Mouse (Mus musculus) gonadal fat pad, adult 2 months (tissue): ENCODE results near the gene Zfp273. TPM values are rescaled to one million over a fixed set of nuclear protein-coding genes. Genes with fewer than 3 reads are reported as not detected.
A peak's percentile ranks its signal among the peaks of the same experiment; 100 is the strongest.
"Not testable (repeated sequence)": the region's sequence is repeated elsewhere in the genome, so short reads cannot be mapped to it uniquely, and the experiment has no call there.

Source experiments
- DNase-seq: peaks from one replicate; pipeline ENCODE4 v3.0.0-alpha.2; 2012; ENCODE audit warnings: low read depth
- polyA plus RNA-seq: library from polyadenylated mRNA; depleted of rRNA; stranded (reverse); fragments of >200 nt; gene quantifications from 2 replicates; pipeline ENCODE4 v1.2.3, GENCODE M21; 2012; rRNA removed

Gene Zfp273
- 0.57 and 0.89 TPM in 2 replicates for polyA plus RNA-seq

GRCm38 (mm10) chr13:67813710-67814660 is at the start of gene Zfp273:
TSS of gene Zfp273 (plus strand) at chr13:67813740.
- peak; percentile 46 for DNase-seq

- DNase-seq = no peak
Observed at GRCm38 (mm10) chr13:67779265-67780221, 34.0 kb upstream of the Zfp273 start, which contains the start of gene Zfp493. TSS of gene Zfp493 (plus strand) at chr13:67779693.

- no peak for DNase-seq
Observed at GRCm38 (mm10) chr13:67791921-67792455, 21.6 kb upstream of the Zfp273 start.

GRCm38 (mm10) chr13:67798618-67799017 is 14.9 kb upstream of the Zfp273 start:
- no peak for DNase-seq

- DNase-seq = not testable (repeated sequence)
Observed at GRCm38 (mm10) chr13:67799151-67799550, 14.4 kb upstream of the Zfp273 start.

- peak; percentile 14 for DNase-seq
Observed at GRCm38 (mm10) chr13:67811651-67812210, 1.8 kb upstream of the Zfp273 start.

GRCm38 (mm10) chr13:67812961-67813709 is 405 bp upstream of the Zfp273 start:
- DNase-seq = peak; percentile 23

- no peak for DNase-seq
Observed at GRCm38 (mm10) chr13:67818636-67819035, 5.1 kb downstream of the Zfp273 start.

- no peak for DNase-seq
Observed at GRCm38 (mm10) chr13:67830911-67831336, 17.4 kb downstream of the Zfp273 start, which contains the start of gene Gm10037. TSS of gene Gm10037 (plus strand) at chr13:67831106.

- not testable (repeated sequence) for DNase-seq
Observed at GRCm38 (mm10) chr13:67833137-67833536, 19.6 kb downstream of the Zfp273 start.

- DNase-seq = no peak
Observed at GRCm38 (mm10) chr13:67843775-67844118, 30.2 kb downstream of the Zfp273 start.

- no peak for DNase-seq
Observed at GRCm38 (mm10) chr13:67844119-67844852, 30.7 kb downstream of the Zfp273 start.

- no peak for DNase-seq
Observed at GRCm38 (mm10) chr13:67844853-67845194, 31.3 kb downstream of the Zfp273 start.

GRCm38 (mm10) chr13:67850361-67850760 is 36.8 kb downstream of the Zfp273 start:
- no peak for DNase-seq

GRCm38 (mm10) chr13:67853130-67853529 is 39.6 kb downstream of the Zfp273 start:
- DNase-seq = no peak

- no peak for DNase-seq
Observed at GRCm38 (mm10) chr13:67853983-67854382, 40.4 kb downstream of the Zfp273 start.

GRCm38 (mm10) chr13:67857317-67857716 is 43.8 kb downstream of the Zfp273 start:
- no peak for DNase-seq

- DNase-seq = no peak
Observed at GRCm38 (mm10) chr13:67862508-67862907, 49.0 kb downstream of the Zfp273 start.

- DNase-seq = no peak
Observed at GRCm38 (mm10) chr13:67863026-67863425, 49.5 kb downstream of the Zfp273 start, which contains the start of gene BC048507. TSS of gene BC048507 (plus strand) at chr13:67863326.

GRCm38 (mm10) chr13:67864764-67865350 is 51.3 kb downstream of the Zfp273 start:
- DNase-seq = no peak
